Mouse (Mus musculus): ENCODE data around the gene Slc41a3.

Gene Slc41a3

GRCm38 (mm10) chr6:90688003-90688402, 83.5 kb downstream of the Slc41a3 start:
- DNase-seq, result no peak

- DNase-seq, result no peak
Measured at GRCm38 (mm10) chr6:90688742-90689141, 84.2 kb downstream of the Slc41a3 start.

- DNase-seq, result no peak
Measured at GRCm38 (mm10) chr6:90689500-90689899, 85.0 kb downstream of the Slc41a3 start.

- DNase-seq, result no peak
Measured at GRCm38 (mm10) chr6:90691935-90692334, 87.4 kb downstream of the Slc41a3 start.

- DNase-seq, result no peak
Measured at GRCm38 (mm10) chr6:90692404-90692803, 87.9 kb downstream of the Slc41a3 start.

GRCm38 (mm10) chr6:90695754-90696153, 91.2 kb downstream of the Slc41a3 start:
- no peak for DNase-seq

All from embryo, embryonic 11 days (tissue).